ENCODE assay signal across 34 mouse cellular contexts in the genomic region with DNA sequence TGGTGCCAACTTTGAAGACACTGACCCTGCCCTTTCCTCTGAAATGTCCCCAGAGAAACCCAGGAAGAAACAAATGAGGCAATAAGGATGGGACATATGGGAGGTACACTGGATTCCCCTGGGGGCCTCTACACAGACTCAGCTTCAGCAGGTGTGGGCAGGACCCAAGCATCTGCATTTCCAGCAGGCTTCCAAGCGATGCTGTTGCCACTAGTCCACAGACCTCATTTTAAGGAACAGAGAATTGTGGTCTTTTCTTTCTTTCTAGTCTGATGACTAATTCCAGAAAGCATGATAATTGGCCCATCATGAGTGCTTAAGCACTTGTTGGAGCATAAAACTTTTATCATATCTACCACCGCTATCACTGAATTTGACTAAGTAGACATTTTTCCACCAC.
"Had no signal": no experiment of that assay in that cellular context is flagged by ENCODE, and none has a peak within 500 bp of the region (broad histone marks: within the 10 kb centered on the region; RNA-seq: fewer than 3 reads in every experiment).

No protein-coding gene starts in this region.

- H3K4me3 ChIP-seq: heart, embryonic 12.5 days; heart, embryonic 13.5 days; heart, embryonic 15.5 days; hindbrain, embryonic 10.5 days; hindbrain, embryonic 12.5 days; hindbrain, embryonic 13.5 days; hindbrain, embryonic 15.5 days; intestine, embryonic 15.5 days; kidney, embryonic 15.5 days; layer of hippocampus, adult 2 months; left cerebral cortex, adult 2 months had no signal

- H3K36me3 ChIP-seq: heart, embryonic 12.5 days; heart, embryonic 13.5 days; heart, embryonic 15.5 days; hindbrain, embryonic 10.5 days; hindbrain, embryonic 12.5 days; hindbrain, embryonic 13.5 days; hindbrain, embryonic 15.5 days; intestine, embryonic 15.5 days; kidney, embryonic 15.5 days had no signal

- H3K27ac ChIP-seq: heart, embryonic 13.5 days; heart, embryonic 15.5 days; hindbrain, embryonic 10.5 days; hindbrain, embryonic 12.5 days; hindbrain, embryonic 13.5 days; hindbrain, embryonic 14.5 days; hindbrain, embryonic 15.5 days; hindbrain, postnatal 0 days; intestine, embryonic 15.5 days; kidney, embryonic 15.5 days; kidney, postnatal 0 days; layer of hippocampus, adult 2 months; left cerebral cortex, adult 2 months had no signal

- H3K4me2 ChIP-seq: heart, embryonic 12.5 days; heart, embryonic 13.5 days; heart, embryonic 15.5 days; hindbrain, embryonic 12.5 days; hindbrain, embryonic 13.5 days; hindbrain, embryonic 14.5 days; hindbrain, embryonic 15.5 days; intestine, embryonic 15.5 days; kidney, embryonic 15.5 days had no signal

- H3K9ac ChIP-seq: heart, embryonic 12.5 days; heart, embryonic 13.5 days; heart, embryonic 15.5 days; hindbrain, embryonic 12.5 days; hindbrain, embryonic 13.5 days; hindbrain, embryonic 14.5 days; hindbrain, embryonic 15.5 days; intestine, embryonic 15.5 days; kidney, embryonic 15.5 days had no signal

- DNase-seq: heart, postnatal 10 days; heart, postnatal 14 days; heart, postnatal 36 days; heart, postnatal 4 days; kidney, adult 11 months; kidney, adult 18-20 months; kidney, adult 2 months; kidney, adult 8-10 months; kidney, adult 9 months; kidney, postnatal 10 days; kidney, postnatal 14 days; kidney, postnatal 25 days; kidney, postnatal 36 days; kidney, postnatal 4 days; layer of hippocampus, adult 9-11 months; layer of hippocampus, postnatal 36 days had no signal

- H3K4me1 ChIP-seq: hindbrain, embryonic 10.5 days; hindbrain, embryonic 12.5 days; hindbrain, embryonic 13.5 days; intestine, embryonic 15.5 days; kidney, embryonic 15.5 days had no signal

- H3K9me3 ChIP-seq: heart, embryonic 12.5 days; heart, embryonic 13.5 days; heart, embryonic 15.5 days; hindbrain, embryonic 10.5 days; hindbrain, embryonic 12.5 days; hindbrain, embryonic 13.5 days; hindbrain, embryonic 15.5 days; intestine, embryonic 15.5 days; kidney, embryonic 15.5 days had no signal

- ATAC-seq: hindbrain, embryonic 16.5 days; hindbrain, postnatal 0 days; inflammation-experienced regulatory T-cells, adult 6 months; intestine, embryonic 15.5 days; intestine, embryonic 16.5 days; intestine, postnatal 0 days had no signal

- H3K27me3 ChIP-seq: heart, embryonic 12.5 days; heart, embryonic 13.5 days; heart, embryonic 15.5 days; hindbrain, embryonic 12.5 days; hindbrain, embryonic 13.5 days; hindbrain, embryonic 15.5 days; intestine, embryonic 15.5 days; kidney, embryonic 15.5 days had no signal
